In genomic region chr7:28596436-28597276, GRCm38 (mm10) we compare ENCODE assay signal across 8 mouse cellular contexts. TPM values are rescaled to one million over a fixed set of nuclear protein-coding genes. Genes with fewer than 3 reads are reported as not detected.
DNase-seq lines count a peak whose midpoint lies in the region; ATAC-seq and TF ChIP-seq lines count a peak whose summit lies in the region.

No protein-coding gene starts in this region.

- H3K27me3 ChIP-seq in heart, embryonic 10.5 days (ENCODE audit: insufficient read depth, poor library complexity, severe bottlenecking): no peaks in the 10 kb centered on the region
- H3K27me3 ChIP-seq in forebrain, embryonic 16.5 days (replicated peaks; ENCODE audit: control insufficient read depth, insufficient read depth, low read length): no peaks in the 10 kb centered on the region
- no peaks in the 10 kb centered on the region for H3K27me3 ChIP-seq in testis, adult 2 months (ENCODE audit: control insufficient read depth, insufficient read depth, low read length)

- 35% methylated on average over 20 of the region's 20 CpGs for WGBS in heart, embryonic 10.5 days
- WGBS in forebrain, embryonic 16.5 days: 44% methylated on average over 20 of the region's 20 CpGs

- H3K27ac ChIP-seq in heart, embryonic 10.5 days: peak overlapping the region; percentile 96
- H3K27ac ChIP-seq in forebrain, embryonic 16.5 days (ENCODE audit: low read length): peak overlapping the region; percentile 34
- peak overlapping the region; percentile 89 for H3K27ac ChIP-seq in testis, adult 2 months (ENCODE audit: control insufficient read depth, insufficient read depth, low read depth, low read length)

- peak overlapping the region; percentile 80 for H3K4me2 ChIP-seq in forebrain, embryonic 16.5 days (ENCODE audit: low read length)

- H3K9me3 ChIP-seq in heart, embryonic 10.5 days: no peaks in the 10 kb centered on the region
- H3K9me3 ChIP-seq in forebrain, embryonic 16.5 days (ENCODE audit: control insufficient read depth, low read length): no peaks in the 10 kb centered on the region

- TF ChIP-seq CTCF in testis, adult 2 months (IDR thresholded peaks at IDR 0.05; ENCODE audit: control insufficient read depth, insufficient read depth, insufficient replicate concordance, low read depth, low read length): no peak

- H3K4me3 ChIP-seq in heart, embryonic 10.5 days: peak overlapping the region; percentile 86
- H3K4me3 ChIP-seq in forebrain, embryonic 16.5 days (replicated peaks; ENCODE audit: low read length): peak overlapping the region; percentile 67
- peak overlapping the region; percentile 91 for H3K4me3 ChIP-seq in testis, adult 2 months (ENCODE audit: control insufficient read depth, low read depth, low read length)

- 0 out of 2 replicates have a peak, but pooled peaks have one; percentile 10 for TF ChIP-seq POLR2A in testis, adult 2 months (IDR thresholded peaks at IDR 0.05; ENCODE audit: control insufficient read depth, low read depth, low read length)

- peak; percentile 92 for DNase-seq in heart, embryonic 10.5 days (ENCODE audit: low spot score)
- no peak for DNase-seq in heart, adult 8-10 months (ENCODE audit: low spot score)
- peak; percentile 79 for DNase-seq in adrenal gland, postnatal 14 days
- peak; percentile 68 to 80 for DNase-seq in kidney, postnatal 4 days
- DNase-seq in right cerebral cortex, postnatal 25 days: no peak

- no peaks in the 10 kb centered on the region; the same call in 1 of the 2 replicates for H3K36me3 ChIP-seq in heart, embryonic 10.5 days
- no peaks in the 10 kb centered on the region for H3K36me3 ChIP-seq in forebrain, embryonic 16.5 days (ENCODE audit: control insufficient read depth, insufficient read depth)
- no peaks in the 10 kb centered on the region for H3K36me3 ChIP-seq in testis, adult 2 months (ENCODE audit: control insufficient read depth, insufficient read depth, low read length)

- peak overlapping the region; percentile 76 for H3K9ac ChIP-seq in forebrain, embryonic 16.5 days (replicated peaks; ENCODE audit: low read depth, low read length)

- ATAC-seq in forebrain, embryonic 16.5 days: no peak
- ATAC-seq in megakaryocyte progenitor cell, adult 5-6 weeks (replicated peaks; ENCODE audit: poor library complexity): 0 out of 2 replicates have a peak, but pooled peaks have one; percentile 21

- peaks cover 57% of the 10 kb centered on the region for H3K4me1 ChIP-seq in heart, embryonic 10.5 days
- peaks cover 35% of the 10 kb centered on the region for H3K4me1 ChIP-seq in forebrain, embryonic 16.5 days (replicated peaks; ENCODE audit: control insufficient read depth, insufficient read depth, low read length)
- H3K4me1 ChIP-seq in testis, adult 2 months (ENCODE audit: control insufficient read depth, insufficient read depth, low read length): peaks cover 25% of the 10 kb centered on the region

RNA-seq across cellular contexts. Expression of gene Samd4b, which starts 1.3 kb away (rescaled TPM):
- polyA plus RNA-seq in heart, embryonic 10.5 days (2016; fragmentation: Nextera tagmentation; extraction: Ambion mirVana): 24.5 and 29.7 TPM in 2 replicates
- total RNA-seq in heart, adult 8-10 months (2022): 10 to 100 TPM; 19.4 to 23.4 (median 21.5) TPM
- 52.3 and 56.3 TPM in 2 replicates for total RNA-seq in adrenal gland, postnatal 14 days (2021)
- polyA plus RNA-seq in forebrain, embryonic 16.5 days (2015; fragmentation: Nextera tagmentation; extraction: Ambion mirVana): 25.3 and 26.3 TPM in 2 replicates
- total RNA-seq in megakaryocyte progenitor cell, adult 5-6 weeks (2015): 20.7 TPM in 2 replicates
- total RNA-seq in megakaryocyte progenitor cell, adult 5-6 weeks (2017): 2.7 and 4.3 TPM in 2 replicates
- 234 and 246 TPM in 2 replicates for polyA plus RNA-seq in testis, adult 2 months (2012; rRNA removed)

RNA-seq across cellular contexts. Expression of gene Pak4, which starts 1.3 kb away (rescaled TPM):
- 47.2 and 53.0 TPM in 2 replicates for polyA plus RNA-seq in heart, embryonic 10.5 days (2016; fragmentation: Nextera tagmentation; extraction: Ambion mirVana)
- total RNA-seq in heart, adult 8-10 months (2022): 10 to 100 TPM in 1 of 4 experiments, 1 to 10 TPM in 3; 8.1 to 11.8 (median 8.5) TPM
- total RNA-seq in adrenal gland, postnatal 14 days (2021): 22.0 and 25.6 TPM in 2 replicates
- polyA plus RNA-seq in forebrain, embryonic 16.5 days (2015; fragmentation: Nextera tagmentation; extraction: Ambion mirVana): 25.5 and 26.7 TPM in 2 replicates
- 5.6 and 6.4 TPM in 2 replicates for total RNA-seq in megakaryocyte progenitor cell, adult 5-6 weeks (2015)
- 3.3 and 3.9 TPM in 2 replicates for total RNA-seq in megakaryocyte progenitor cell, adult 5-6 weeks (2017)
- polyA plus RNA-seq in testis, adult 2 months (2012; rRNA removed): 21.5 and 23.6 TPM in 2 replicates

RNA-seq across cellular contexts. Expression of gene Acp7, which starts 34.5 kb away (rescaled TPM):
- 0.34 TPM in 1 of 2 replicates, not detected in the other for polyA plus RNA-seq in heart, embryonic 10.5 days (2016; fragmentation: Nextera tagmentation; extraction: Ambion mirVana)
- total RNA-seq in heart, adult 8-10 months (2022): not detected
- not detected in 2 replicates for total RNA-seq in adrenal gland, postnatal 14 days (2021)
- polyA plus RNA-seq in forebrain, embryonic 16.5 days (2015; fragmentation: Nextera tagmentation; extraction: Ambion mirVana): not detected in 2 replicates
- not detected in 2 replicates for total RNA-seq in megakaryocyte progenitor cell, adult 5-6 weeks (2015)
- not detected in 2 replicates for total RNA-seq in megakaryocyte progenitor cell, adult 5-6 weeks (2017)
- 7.5 and 11.7 TPM in 2 replicates for polyA plus RNA-seq in testis, adult 2 months (2012; rRNA removed)

RNA-seq across cellular contexts. Expression of gene Nccrp1, which starts 49.6 kb away (rescaled TPM):
- not detected in 2 replicates for polyA plus RNA-seq in heart, embryonic 10.5 days (2016; fragmentation: Nextera tagmentation; extraction: Ambion mirVana)
- total RNA-seq in heart, adult 8-10 months (2022): not detected
- 0.41 TPM in 1 of 2 replicates, not detected in the other for total RNA-seq in adrenal gland, postnatal 14 days (2021)
- not detected in 2 replicates for polyA plus RNA-seq in forebrain, embryonic 16.5 days (2015; fragmentation: Nextera tagmentation; extraction: Ambion mirVana)
- not detected in 2 replicates for total RNA-seq in megakaryocyte progenitor cell, adult 5-6 weeks (2015)
- total RNA-seq in megakaryocyte progenitor cell, adult 5-6 weeks (2017): not detected in 2 replicates
- polyA plus RNA-seq in testis, adult 2 months (2012; rRNA removed): 0.62 and 0.70 TPM in 2 replicates

RNA-seq across cellular contexts. Expression of gene Sycn, which starts 56.0 kb away (rescaled TPM):
- not detected in 2 replicates for polyA plus RNA-seq in heart, embryonic 10.5 days (2016; fragmentation: Nextera tagmentation; extraction: Ambion mirVana)
- total RNA-seq in heart, adult 8-10 months (2022): not detected
- not detected in 2 replicates for total RNA-seq in adrenal gland, postnatal 14 days (2021)
- not detected in 2 replicates for polyA plus RNA-seq in forebrain, embryonic 16.5 days (2015; fragmentation: Nextera tagmentation; extraction: Ambion mirVana)
- total RNA-seq in megakaryocyte progenitor cell, adult 5-6 weeks (2015): not detected in 2 replicates
- not detected in 2 replicates for total RNA-seq in megakaryocyte progenitor cell, adult 5-6 weeks (2017)
- 0.24 and 0.31 TPM in 2 replicates for polyA plus RNA-seq in testis, adult 2 months (2012; rRNA removed)

Comparison
In these comparisons a context has a peak if more than half of its experiments do, and no peak if none do; other contexts are left out.
1. DNase-seq: peak in heart, embryonic 10.5 days (single experiment), adrenal gland, postnatal 14 days (single experiment) and kidney, postnatal 4 days (2 of 2); none in heart, adult 8-10 months (single experiment) and right cerebral cortex, postnatal 25 days (single experiment).
2. H3K27ac ChIP-seq: peak in every context shown above with its lines; median percentile 96 in heart, embryonic 10.5 days; 89 in testis, adult 2 months; 34 in forebrain, embryonic 16.5 days.
3. Peak in every context shown above with its lines, with median percentiles within 50 percentile points of each other: H3K4me3 ChIP-seq.